Mouse (Mus musculus): ENCODE data around the gene Sap25. TPM values are rescaled to one million over a fixed set of nuclear protein-coding genes. Genes with fewer than 3 reads are reported as not detected.

The Sap25 gene
- total RNA-seq, 2 experiments from 2014 or later: 1.8 to 2.0 TPM

DNA sequence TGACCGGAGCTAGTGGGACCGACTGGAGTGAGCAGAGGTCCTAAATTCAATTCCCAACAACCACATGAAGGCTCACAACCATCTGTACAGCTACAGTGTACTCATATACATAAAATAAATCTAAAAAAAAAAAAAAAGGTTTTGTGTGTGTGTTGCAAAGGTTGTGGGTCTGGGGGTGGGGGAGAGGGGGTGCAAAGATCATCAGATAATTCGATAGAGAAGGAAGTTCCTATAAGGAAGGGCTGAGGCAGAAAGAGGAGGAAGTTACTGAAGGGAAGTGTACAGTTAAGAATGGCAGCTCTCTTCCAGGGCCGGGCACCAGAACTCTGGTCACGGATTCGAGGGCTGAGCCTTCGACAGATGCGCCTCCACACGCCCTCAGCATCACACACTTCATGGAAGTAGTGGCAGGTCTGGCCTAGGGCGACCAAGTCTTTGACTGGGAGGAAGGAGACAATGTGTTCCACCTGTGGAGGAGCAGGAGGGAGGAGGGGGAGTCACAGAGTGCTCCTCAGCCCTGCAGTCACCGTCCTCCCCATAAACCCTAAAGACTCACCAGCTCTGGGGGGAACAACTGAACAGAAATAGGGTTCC is 17.1 kb upstream of the Sap25 start:
- DNase-seq: no peak
- intact Hi-C loops (cut with DNase I; ENCODE audit: low total_unique reads): loop anchor here (2.0 kb wide), 1 partner anchor 21 kb away; no protein-coding TSS in a partner anchor

DNA sequence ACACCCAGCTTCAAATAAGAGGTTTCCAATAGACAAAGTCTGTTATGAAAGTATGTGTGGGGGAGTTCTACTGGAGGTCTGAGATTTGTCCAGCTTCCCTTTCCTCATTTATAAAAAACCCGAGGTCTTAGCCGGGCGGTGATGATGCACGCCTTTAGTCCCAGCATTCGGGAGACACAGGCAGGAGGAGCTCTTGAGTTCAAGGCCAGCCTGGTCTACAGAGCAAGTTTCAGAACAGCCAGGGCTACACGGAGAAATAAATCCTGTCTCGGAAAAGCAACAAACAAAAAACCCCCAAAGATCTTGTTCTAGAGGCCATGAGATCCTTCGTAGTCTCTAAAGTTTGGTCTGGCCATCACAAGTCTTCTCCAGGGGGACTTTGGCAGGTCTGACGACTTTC is 13.1 kb upstream of the Sap25 start:
- DNase-seq: no peak
- intact Hi-C loops (cut with DNase I; ENCODE audit: low total_unique reads): no loop called here

DNA sequence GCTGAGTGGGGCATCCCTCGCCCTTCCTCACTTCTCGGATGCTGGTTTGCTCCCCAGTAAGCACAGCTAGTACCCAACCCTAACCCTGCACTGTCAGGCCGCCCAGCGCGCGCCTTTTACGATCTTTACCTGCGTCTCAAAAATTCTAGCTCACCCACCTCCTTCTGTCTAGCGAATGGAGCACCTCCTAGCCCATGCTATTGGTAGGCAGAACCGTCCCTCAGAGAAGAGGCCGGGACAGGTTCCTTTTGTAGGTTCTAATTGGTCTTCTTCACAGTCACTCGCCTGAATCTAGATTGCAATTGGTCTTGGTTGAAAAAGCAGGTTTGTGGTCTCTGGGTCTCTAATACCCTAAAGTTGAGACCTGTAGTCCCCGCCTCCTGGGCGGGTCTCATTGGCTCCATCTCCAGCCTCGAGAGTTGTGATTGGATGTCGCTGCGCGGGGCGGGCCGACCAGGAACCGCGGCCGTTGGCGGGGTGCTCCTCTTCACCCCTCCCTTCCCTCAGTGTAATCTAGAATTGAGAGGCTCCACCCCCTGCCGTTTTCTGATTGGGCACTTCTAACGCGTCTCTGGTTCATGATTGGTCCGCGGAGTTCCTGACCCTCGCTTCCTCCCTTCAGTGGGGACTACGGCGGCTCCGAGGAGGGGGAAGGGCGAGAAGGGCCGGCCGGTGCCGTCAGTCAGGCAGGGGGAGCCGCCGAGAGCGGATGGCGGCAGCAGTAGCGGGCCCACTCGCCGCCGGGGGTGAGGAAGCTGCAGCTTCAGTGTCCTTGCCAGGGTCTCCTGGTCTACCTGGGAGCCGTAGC is 12.4 kb upstream of the Sap25 start, which contains the start of the genes Fbxo24, Lrch4 and Gm20605:
Fbxo24 (minus strand) TSS at position 505 of the 808 bp plus-strand sequence.
Lrch4 (plus strand) TSS at position 624 of the 808 bp plus-strand sequence.
Gm20605 (plus strand) TSS at position 678 of the 808 bp plus-strand sequence.
- intact Hi-C loops (cut with DNase I; ENCODE audit: low total_unique reads): no loop called here

GRCm38 (mm10) chr5:137629306-137629721 is 11.8 kb upstream of the Sap25 start:
- no peak for DNase-seq
- intact Hi-C loops (cut with DNase I; ENCODE audit: low total_unique reads): no loop called here

More for the DNA sequence above, 12.4 kb upstream of the Sap25 start, which contains the start of the genes Fbxo24, Lrch4 and Gm20605:
- DNase-seq: peak; percentile 99

DNA sequence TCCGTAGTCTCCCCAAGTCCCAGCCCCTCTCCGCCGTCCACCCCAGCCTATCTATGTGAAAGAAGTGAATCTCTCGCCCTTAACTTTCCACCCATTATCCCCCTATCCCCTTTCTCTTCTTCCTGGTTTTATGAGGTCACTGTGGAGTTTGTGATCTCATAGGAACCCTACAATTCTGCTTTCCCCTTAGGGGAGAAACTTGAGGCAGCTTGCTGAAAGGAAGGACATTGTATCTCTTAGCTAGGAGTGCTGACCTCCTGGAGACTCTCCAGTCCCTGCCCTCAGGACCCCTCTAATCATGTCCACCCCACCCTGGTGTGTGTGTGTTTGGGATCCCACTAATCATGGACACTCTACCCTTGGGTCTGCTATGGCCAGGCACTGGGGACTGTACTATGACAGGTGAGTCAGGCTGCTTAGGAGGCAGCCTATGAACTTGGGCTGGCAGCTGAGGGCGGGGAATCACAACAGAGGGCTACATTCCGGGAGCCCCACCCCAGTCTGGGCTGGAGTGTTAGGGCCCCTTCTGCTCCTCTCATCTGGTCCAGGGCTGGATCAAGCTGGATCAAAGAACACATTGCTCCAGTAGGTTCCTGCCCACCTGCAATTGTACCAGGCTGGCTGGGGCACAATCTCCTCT is 11.1 kb upstream of the Sap25 start:
- DNase-seq: no peak
- intact Hi-C loops (cut with DNase I; ENCODE audit: low total_unique reads): loop anchor here (10.0 kb wide), 1 partner anchor 105 kb away; no protein-coding TSS in a partner anchor

DNA sequence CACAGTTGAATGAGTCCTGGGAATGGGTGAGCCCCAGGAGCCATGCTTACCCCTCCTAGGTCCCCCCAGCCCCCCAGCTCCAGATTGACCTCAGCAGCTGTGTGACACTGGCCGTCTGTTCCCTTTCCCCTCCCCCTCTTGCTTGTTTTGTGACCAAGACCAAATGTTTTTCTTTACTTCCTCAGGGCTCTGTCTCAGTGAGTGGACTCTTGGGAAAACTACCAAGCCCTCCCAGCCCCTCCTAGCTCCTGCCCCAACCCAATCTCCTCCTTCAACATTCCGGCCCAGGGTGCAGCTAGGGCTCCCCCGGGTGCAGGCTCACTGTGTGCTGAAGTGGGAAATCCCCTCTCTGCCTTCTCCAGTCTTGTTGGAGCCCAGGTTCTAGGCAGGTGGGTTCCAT is 10.5 kb upstream of the Sap25 start:
- no peak for DNase-seq
- intact Hi-C loops (cut with DNase I; ENCODE audit: low total_unique reads): loop anchor here (10.0 kb wide), 1 partner anchor 106 kb away; no protein-coding TSS in a partner anchor

DNA sequence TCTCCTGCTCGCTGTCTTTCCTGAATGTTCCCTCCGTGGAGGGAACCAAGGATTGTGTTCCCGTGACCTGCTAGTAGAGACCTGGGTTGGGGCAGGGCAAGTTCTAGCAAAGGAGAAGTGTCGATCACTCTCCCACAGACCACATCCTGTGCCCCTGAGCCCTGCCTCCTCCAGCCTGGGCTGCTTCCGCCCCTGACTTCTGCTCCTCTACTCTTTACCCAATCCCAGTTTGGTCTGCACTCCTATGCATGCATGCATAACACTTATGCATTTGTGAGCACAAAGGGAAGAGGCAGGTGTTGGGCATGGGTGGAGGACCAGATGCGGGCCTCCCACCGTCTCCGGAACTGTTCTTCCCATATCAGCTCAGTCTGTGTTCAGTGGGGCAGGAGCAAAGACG is 10.0 kb upstream of the Sap25 start:
- intact Hi-C loops (cut with DNase I; ENCODE audit: low total_unique reads): loop anchor here (10.0 kb wide), 1 partner anchor 106 kb away; no protein-coding TSS in a partner anchor
- no peak for DNase-seq

DNA sequence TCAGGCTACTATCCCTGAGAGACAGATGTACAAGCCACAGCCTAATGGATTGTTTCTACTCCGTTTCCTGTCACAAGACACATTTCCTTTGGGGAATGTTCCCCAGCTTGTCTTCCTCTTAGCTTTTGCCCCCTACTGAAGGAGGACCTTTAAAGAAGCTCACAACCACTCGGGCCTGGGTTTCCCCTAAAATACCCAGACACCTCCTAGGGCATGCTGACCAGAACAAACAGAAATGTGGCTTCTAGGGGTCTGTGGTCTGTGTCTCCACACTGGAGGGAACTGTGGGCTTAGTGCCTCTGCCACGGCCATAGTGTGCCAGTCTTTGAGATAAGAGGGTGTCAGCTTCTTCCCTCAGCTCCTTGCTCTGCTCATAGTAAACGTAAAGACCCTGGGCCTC is 9.5 kb upstream of the Sap25 start:
- intact Hi-C loops (cut with DNase I; ENCODE audit: low total_unique reads): loop anchor here (10.0 kb wide), 1 partner anchor 107 kb away; no protein-coding TSS in a partner anchor
- no peak for DNase-seq

DNA sequence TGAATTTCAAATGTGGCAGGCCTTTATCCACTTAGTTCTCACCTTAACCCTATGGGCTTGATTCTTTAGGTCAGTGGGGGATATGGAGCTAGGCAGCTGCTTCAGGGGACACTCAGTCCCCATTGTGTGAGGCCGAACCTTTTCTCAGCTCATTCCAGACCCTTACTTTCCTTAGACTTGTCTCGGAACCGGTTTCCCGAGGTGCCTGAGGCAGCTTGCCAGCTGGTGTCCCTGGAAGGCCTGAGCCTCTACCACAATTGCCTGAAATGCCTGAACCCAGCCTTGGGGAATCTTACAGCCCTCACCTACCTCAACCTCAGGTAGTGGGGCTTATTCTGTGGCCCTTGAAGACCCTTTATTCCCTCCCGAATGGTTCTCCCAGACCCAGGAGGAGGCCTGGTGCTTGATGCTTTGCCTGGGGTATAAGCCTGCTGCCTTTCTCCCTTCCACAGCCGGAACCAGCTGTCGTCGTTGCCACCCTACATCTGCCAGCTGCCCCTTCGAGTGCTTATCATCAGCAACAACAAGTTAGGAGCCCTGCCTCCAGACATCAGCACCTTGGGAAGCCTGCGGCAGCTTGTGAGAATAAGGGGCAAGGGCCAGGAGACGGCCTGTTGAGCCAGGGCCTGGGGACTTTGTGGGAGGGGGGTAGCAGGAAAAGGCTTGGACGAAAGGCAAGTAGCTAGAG is 7.6 kb upstream of the Sap25 start:
- intact Hi-C loops (cut with DNase I; ENCODE audit: low total_unique reads): loop anchor here (10.0 kb wide), 1 partner anchor 109 kb away; no protein-coding TSS in a partner anchor
- DNase-seq: no peak

DNA sequence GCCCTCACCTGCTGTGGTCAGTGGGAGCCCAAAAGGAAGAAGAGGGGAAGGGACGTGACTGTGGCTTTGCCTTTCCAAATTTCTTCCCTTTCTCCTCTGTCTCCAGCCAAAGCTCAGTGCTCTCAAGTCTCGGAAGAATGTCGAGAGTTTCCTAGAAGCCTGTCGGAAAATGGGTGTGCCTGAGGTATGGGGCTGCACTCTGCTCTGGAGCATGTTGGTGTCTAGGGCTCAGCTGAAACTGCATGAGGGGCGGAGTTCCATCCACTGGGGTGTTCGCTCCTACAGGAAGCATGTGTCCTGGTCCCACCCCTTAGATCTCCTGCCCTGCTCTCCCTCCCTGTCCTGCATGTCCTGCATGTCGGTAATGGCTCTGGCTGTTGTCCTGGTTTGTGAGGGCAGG is 1.7 kb upstream of the Sap25 start:
- DNase-seq: no peak
- intact Hi-C loops (cut with DNase I; ENCODE audit: low total_unique reads): loop anchor here (10.0 kb wide), 1 partner anchor 115 kb away; no protein-coding TSS in a partner anchor

- DNase-seq: no peak
- intact Hi-C loops (cut with DNase I; ENCODE audit: low total_unique reads): no loop called here
Measured at GRCm38 (mm10) chr5:137642886-137643285, 1.8 kb downstream of the Sap25 start.

- DNase-seq: no peak
- intact Hi-C loops (cut with DNase I; ENCODE audit: low total_unique reads): no loop called here
Measured at GRCm38 (mm10) chr5:137644484-137644883, 3.4 kb downstream of the Sap25 start.

GRCm38 (mm10) chr5:137645091-137645651 is 4.0 kb downstream of the Sap25 start:
- DNase-seq: no peak
- intact Hi-C loops (cut with DNase I; ENCODE audit: low total_unique reads): no loop called here

GRCm38 (mm10) chr5:137645652-137646091 is 4.5 kb downstream of the Sap25 start, which contains the start of gene Irs3:
Irs3 (minus strand) TSS chr5:137645714.
- peak; percentile 42 for DNase-seq
- intact Hi-C loops (cut with DNase I; ENCODE audit: low total_unique reads): no loop called here

GRCm38 (mm10) chr5:137647827-137648601 is 6.9 kb downstream of the Sap25 start:
- no peak for DNase-seq
- intact Hi-C loops (cut with DNase I; ENCODE audit: low total_unique reads): no loop called here

DNA sequence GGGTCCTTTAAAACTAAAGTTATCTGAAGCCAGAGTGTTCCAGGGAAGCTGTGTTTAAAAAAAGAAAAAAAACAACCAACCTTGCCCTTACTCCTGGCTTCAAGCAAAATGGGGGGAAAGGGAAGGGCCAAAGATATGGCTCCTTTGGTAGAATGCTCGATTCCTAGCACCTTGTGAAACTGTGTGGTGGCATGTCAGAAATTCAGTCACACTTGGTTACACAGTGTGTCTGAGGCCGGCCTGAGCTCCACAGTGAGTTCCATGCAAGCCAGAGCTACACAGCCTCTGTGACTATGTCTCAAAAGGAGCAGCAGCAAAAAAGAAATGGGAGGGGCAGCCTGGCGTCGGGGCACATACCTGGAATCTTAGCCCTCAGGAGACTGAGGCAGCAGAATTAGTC is 8.1 kb downstream of the Sap25 start:
- no peak for DNase-seq
- intact Hi-C loops (cut with DNase I; ENCODE audit: low total_unique reads): no loop called here

- intact Hi-C loops (cut with DNase I; ENCODE audit: low total_unique reads): no loop called here
- no peak for DNase-seq
Measured at GRCm38 (mm10) chr5:137649669-137650571, 8.8 kb downstream of the Sap25 start.
